Mouse (Mus musculus): ENCODE results near the gene Med27.

- TF ChIP-seq CTCF (conservative IDR thresholded peaks at IDR 0.05; ENCODE audit: insufficient read depth, insufficient read length, low read depth, low read length) (no peak), POLR2A (IDR thresholded peaks at IDR 0.05; ENCODE audit: low read depth, low read length) (no peak)
These were observed 28.0 kb upstream of the Med27 start for GRCm38 (mm10) chr2:29318596-29318995.

Measured in kidney, adult 2 months (tissue).